Mouse (Mus musculus) brain, adult 2 months (tissue): ENCODE data around the gene Synj1.

ENCODE experiments used
- DNase-seq: peaks from one replicate; pipeline ENCODE4 v3.0.0; 2011; ENCODE audit warnings: low read depth, low spot score

Gene Synj1

DNA sequence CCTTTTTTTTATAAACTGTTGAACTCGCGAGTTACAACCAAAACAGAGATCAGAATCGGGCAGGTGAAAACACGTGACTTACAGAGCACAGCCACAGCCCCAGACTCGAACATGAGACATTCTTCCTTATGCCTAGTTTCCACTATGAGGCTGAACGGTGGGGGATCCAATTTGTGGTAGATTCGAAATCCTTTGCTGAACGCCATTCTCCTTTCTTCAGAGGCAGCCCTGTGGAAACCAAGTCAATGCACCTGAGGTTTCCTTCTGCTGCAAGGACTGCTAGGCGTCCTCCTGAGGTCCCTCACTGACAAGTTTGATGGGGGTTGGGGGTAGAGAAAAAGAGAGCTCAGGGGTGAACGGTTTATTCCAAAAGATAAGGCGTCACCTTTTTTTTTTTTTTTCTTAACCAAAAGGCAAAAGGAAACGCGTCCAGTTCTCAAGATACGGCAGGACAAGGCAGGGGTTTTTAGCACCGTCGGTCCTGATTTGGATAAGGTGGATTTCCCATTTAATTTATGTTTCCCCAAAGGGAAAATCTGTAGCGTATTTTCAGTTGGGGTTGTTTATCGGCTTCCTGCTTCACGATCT, 1.1 kb downstream of the Synj1 start:
- peak; percentile 55 for DNase-seq

DNA sequence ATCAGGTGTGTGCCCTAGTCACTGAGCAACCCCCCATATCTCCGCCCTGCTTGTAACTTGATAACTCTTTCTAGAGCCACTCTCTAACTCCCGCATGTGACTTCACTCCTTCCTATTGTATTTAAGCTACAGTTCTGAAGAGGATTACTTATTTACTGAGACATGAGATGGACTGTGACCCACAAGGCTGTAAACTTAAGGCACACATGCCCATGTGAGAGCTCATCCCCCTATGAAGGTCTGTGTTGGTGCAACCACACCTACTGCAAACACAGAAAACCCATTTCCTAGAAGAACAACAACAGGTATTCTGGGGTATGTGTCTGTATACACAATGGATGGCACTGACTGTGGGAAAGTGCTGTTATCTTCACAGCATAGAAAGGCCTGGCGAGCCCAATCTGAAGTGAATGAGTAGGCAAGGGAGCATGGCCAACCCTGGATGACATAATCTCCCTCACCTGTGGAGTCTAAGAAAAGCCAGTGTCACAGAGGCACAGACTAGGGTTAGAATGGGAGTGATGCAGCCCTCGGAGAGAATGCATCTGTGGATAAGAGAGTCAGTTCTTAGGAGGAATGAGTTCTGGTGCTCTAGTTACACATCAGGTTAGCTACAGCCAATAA, 6.1 kb downstream of the Synj1 start:
- no peak for DNase-seq

- peak; percentile 17 for DNase-seq
Measured at GRCm38 (mm10) chr16:91001098-91001497, 10.0 kb downstream of the Synj1 start.

DNA sequence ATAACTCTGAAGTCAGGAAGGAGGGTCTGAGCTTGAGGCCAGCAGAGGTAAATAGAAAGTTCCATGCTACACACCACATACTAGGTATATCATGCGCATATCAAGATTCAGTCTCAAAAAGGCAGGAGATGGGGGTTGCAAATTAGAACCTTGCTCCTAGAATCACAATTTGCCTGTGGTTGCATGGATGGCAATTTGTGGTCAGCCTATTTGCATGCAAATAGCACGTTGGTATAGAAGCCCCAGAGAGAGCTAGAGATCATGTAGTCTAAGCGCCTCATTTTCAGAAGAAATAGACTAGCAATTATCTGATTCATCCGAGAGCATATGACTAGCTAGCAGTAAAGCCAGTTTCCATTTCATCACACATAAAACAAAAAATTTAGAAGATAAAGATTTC, 11.3 kb downstream of the Synj1 start:
- peak; percentile 28 for DNase-seq

GRCm38 (mm10) chr16:90997822-90998221, 13.3 kb downstream of the Synj1 start:
- peak; percentile 79 for DNase-seq

- DNase-seq: no peak
Measured at GRCm38 (mm10) chr16:90996327-90997243, 14.5 kb downstream of the Synj1 start.

- no peak for DNase-seq
Measured at GRCm38 (mm10) chr16:90995498-90995897, 15.6 kb downstream of the Synj1 start.

- DNase-seq: peak; percentile 35
Measured at GRCm38 (mm10) chr16:90995023-90995422, 16.1 kb downstream of the Synj1 start.

DNA sequence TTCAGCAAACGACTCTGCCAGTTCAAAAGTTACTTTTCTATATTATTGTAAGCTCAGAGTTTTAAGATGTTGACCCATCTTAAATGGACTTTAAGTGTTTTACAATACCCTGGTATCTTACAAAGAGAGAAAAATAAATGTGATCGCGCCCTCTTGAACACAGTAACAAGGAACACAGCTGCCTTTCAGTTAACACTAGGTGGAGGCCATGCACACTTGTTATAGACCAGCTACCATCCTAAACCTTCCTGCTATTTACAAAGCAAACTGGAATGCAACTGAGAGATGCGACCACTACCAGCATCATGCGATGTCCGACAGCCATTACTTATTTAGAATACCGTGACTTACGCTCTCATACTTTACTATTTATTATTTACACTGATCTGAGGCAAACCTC, 21.9 kb downstream of the Synj1 start:
- DNase-seq: no peak

- DNase-seq: no peak
Measured at GRCm38 (mm10) chr16:90988665-90989064, 22.4 kb downstream of the Synj1 start.

DNA sequence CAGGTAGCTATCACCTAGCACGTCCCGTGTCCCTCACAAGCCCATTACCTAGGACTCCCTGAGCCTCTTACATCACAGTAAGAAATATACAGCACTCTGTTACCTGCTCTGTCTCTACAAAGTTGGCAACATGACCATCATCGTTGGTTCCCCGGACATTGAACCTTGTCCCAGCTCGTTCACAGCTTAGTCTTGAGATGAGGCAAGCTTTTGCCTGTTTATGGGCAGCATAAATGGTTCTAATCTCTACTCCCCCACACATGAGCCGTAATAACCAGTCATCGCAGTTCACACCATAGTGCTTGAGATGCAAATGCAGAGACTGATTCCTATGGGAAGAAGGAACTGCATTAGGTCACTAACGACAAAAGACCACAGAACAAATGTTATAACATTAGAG, 23.1 kb downstream of the Synj1 start:
- no peak for DNase-seq

- DNase-seq: peak; percentile 49
Measured at GRCm38 (mm10) chr16:90971004-90971403, 40.1 kb downstream of the Synj1 start.

GRCm38 (mm10) chr16:90966241-90966640, 44.9 kb downstream of the Synj1 start:
- DNase-seq: peak; percentile 36

DNA sequence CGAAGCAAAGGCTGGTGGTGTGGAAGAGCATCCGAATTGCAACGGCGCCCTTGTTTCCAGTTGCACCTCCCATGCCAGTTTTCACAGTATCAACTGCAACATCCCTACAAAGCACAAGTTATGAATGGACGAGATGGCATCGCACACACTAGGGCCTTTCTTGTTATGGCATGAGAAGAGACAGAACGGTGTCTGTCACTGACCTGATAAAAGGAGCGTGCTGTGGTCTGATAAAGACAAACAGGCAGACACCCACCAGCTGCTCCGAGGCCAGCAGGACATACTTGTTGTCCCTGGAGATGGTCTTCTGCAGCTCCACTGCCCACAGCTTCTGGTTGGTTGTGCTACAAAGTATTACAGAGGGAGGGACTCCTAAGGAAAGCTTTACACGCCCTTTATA, 46.8 kb downstream of the Synj1 start:
- DNase-seq: no peak

- no peak for DNase-seq
Measured at GRCm38 (mm10) chr16:90963866-90964265, 47.2 kb downstream of the Synj1 start.

DNA sequence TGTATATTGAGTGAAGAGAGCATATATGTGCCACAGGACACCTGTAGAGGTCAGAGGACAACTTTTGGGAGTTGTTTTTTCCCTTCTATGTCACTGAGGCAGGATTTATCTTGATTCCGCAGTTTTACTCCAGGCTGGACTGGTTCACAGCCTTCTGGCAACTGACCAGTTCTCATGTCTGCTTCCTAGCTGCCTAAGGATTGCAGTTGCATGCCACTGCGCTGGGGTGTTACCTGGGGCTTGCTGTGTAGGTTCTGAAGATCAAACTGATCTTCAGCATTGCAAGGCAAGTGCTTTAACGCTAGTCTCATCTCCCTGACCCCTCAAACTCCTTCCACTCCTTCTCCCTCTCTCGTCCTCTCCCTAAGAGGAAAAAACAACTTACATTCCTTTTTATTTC, 47.9 kb downstream of the Synj1 start:
- no peak for DNase-seq

DNA sequence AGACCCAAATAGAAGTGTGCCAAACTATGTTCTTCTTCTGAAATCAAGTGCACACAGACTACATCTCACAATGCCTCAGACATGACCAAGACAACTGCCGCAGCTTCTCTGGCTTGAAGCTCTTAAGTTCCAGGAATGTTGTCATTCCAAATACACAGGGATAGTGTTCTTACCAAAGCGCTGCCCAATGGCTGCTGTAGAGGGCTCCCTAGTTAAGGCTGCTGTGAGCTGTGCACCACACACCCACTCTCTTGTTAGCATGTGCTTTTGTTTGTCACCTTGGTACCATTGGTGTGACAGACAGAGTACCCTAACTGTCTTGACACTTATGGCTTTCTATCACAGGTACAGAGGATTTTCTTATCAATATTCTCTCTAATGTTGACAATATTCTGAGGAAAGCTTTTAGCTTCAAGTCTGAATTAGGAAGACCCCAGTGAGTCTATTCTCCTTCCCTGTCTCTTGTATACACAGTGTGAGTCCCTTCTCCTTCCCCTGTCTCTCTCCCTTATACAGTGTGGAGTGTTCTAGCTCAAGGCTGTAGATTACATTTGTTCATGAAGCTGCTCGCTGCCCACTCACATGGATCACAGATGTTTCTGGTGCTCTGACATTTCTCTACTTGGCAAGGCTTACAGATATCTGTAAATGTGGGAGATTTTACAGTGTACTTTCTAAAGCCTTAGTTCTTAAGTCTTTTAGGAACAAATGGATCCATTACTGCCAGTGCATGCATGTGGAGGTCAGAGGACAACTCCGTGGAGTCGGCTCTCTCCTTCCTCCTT, 52.6 kb downstream of the Synj1 start:
- DNase-seq: peak; percentile 86

DNA sequence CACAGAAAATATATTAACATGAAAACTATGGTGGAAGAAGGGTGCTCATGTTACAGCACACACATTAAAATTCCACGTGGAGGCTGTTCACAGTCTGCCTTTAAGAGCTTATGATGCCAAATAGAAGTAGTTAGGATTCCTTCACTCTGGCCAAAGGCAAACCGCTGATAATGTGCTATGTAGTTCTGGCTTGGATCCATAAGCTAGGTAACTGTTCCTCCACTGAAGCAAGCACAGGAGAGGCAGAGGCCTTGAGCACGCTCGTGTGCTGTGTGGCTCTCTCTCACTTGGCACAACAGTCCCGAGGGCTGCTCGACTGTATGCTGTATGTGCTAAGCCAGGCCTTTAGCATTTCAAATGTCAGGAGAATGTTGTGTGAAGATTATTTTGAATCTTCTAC, 55.6 kb downstream of the Synj1 start:
- no peak for DNase-seq

DNA sequence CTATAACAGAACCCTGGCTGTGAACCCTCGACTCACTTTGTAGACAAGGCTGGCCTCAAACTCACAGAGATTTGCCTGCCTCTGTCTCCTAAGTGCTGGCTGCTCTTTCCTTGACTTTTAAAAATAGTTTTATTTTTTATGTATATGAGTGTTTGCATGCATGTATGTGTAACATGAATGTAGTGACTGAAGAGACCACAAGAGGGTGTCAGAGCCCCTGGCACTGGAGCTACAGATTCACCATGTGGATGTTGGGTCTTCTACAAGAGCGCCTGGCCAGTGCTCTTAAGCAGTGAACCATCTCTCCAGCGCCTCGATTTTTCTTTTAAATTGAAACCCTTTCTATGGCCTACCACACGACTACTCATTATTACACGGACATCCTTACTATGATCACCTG, 57.3 kb downstream of the Synj1 start:
- DNase-seq: peak; percentile 31

DNA sequence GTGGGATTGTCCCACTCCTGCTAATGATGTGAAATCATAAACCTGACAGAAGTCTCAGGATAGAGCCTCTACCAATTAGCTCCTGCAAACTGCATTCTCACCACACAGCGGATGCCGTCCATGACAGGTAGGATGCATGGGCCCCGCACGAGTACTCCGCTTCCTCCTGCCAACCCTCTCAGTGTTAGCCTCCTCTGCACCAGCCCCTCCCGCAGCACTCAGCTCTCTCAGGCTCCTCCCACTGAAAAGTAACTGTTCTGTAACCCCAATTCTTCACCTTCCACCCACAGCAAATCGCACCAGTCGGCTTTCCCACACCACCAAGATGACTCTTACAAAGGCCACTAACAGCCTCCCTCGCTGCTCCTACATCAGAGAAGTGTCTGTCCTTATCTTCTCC, 58.0 kb downstream of the Synj1 start:
- DNase-seq: peak; percentile 27

GRCm38 (mm10) chr16:90950354-90950963, 60.6 kb downstream of the Synj1 start:
- DNase-seq: no peak
